11 mouse cellular contexts compared by ENCODE assay signal in genomic region chr7:102170300-102170699, GRCm38 (mm10). TPM values are rescaled to one million over a fixed set of nuclear protein-coding genes. Genes with fewer than 3 reads are reported as not detected.
DNase-seq lines count a peak whose midpoint lies in the region; ATAC-seq and TF ChIP-seq lines count a peak whose summit lies in the region.
"Had no signal": no experiment of that assay in that cellular context is flagged by ENCODE, and none has a peak within 500 bp of the region (broad histone marks: within the 10 kb centered on the region; RNA-seq: fewer than 3 reads in every experiment).

No protein-coding gene starts in this region.

- no peak overlapping the region for H3K27ac ChIP-seq in bone marrow, adult 2 months (ENCODE audit: control insufficient read depth, insufficient read depth, low read depth, low read length, poor library complexity)
- H3K27ac ChIP-seq: embryonic facial prominence, embryonic 15.5 days had no signal

- TF ChIP-seq CTCF in lung, adult 2 months (IDR thresholded peaks at IDR 0.05; ENCODE audit: insufficient read depth, low read length): peak; percentile 19; the same call in 1 of the 2 replicates
- 0 out of 2 replicates have a peak, but pooled peaks have one; percentile 11 for TF ChIP-seq CTCF in bone marrow, adult 2 months (IDR thresholded peaks at IDR 0.05; ENCODE audit: control insufficient read depth, insufficient read depth, low read length)

- peak; percentile 10 for DNase-seq in embryo, embryonic 10 days (ENCODE audit: low spot score)
- no peak for DNase-seq in embryo, embryonic 9.5 days (ENCODE audit: extremely low spot score)
- DNase-seq in lung, adult 2 months: no peak
- no peak for DNase-seq in lung, adult 18-20 months
- peak; percentile 35 for DNase-seq in naive thymus-derived CD4-positive, alpha-beta T cell, adult 2 months (ENCODE audit: low read depth)
- DNase-seq in layer of hippocampus, adult 11-12 months (ENCODE audit: low spot score): no peak
- DNase-seq: gastrocnemius, postnatal 14 days; layer of hippocampus, postnatal 36 days had no signal

- ATAC-seq in erythroid progenitor cell, adult 5-6 weeks (replicated peaks; ENCODE audit: low FRiP score, poor library complexity, severe bottlenecking): no peak

- H3K4me3 ChIP-seq in lung, adult 2 months (replicated peaks; ENCODE audit: extremely low read depth, low read depth, low read length): no peak overlapping the region
- H3K4me3 ChIP-seq in bone marrow, adult 2 months (replicated peaks; ENCODE audit: control insufficient read depth, low read depth, low read length): no peak overlapping the region
- H3K4me3 ChIP-seq: embryonic facial prominence, embryonic 15.5 days had no signal

- H3K4me1 ChIP-seq in lung, adult 2 months (ENCODE audit: control insufficient read depth, insufficient read depth, low read length): no peaks in the 10 kb centered on the region
- H3K4me1 ChIP-seq in bone marrow, adult 2 months (ENCODE audit: control insufficient read depth, insufficient read depth, low read length): no peaks in the 10 kb centered on the region
- H3K4me1 ChIP-seq: embryonic facial prominence, embryonic 15.5 days had no signal

- no peak for TF ChIP-seq POLR2A in lung, adult 2 months (IDR thresholded peaks at IDR 0.05; ENCODE audit: borderline replicate concordance, extremely low read depth, low read depth, low read length)
- TF ChIP-seq POLR2A in bone marrow, adult 2 months (IDR thresholded peaks at IDR 0.05; ENCODE audit: borderline replicate concordance, control insufficient read depth, low read depth, low read length): no peak

RNA-seq across cellular contexts. Expression of gene Nup98, which starts 39.7 kb away (rescaled TPM):
- 14.2 and 17.8 TPM in 2 replicates for polyA plus RNA-seq in lung, adult 2 months (2012; rRNA removed)
- polyA plus RNA-seq in bone marrow, adult 2 months (2011; ENCODE audit: insufficient read depth, insufficient read length, low replicate concordance, missing spikeins): 10.4 and 18.9 TPM in 2 replicates
- 63.8 and 64.6 TPM in 2 replicates for total RNA-seq in erythroid progenitor cell, adult 5-6 weeks (2015; ENCODE audit: low replicate concordance)
- total RNA-seq in erythroid progenitor cell, adult 5-6 weeks (2017; ENCODE audit: low replicate concordance): 53.6 and 64.2 TPM in 2 replicates

RNA-seq across cellular contexts. Expression of gene Pgap2, which starts 39.7 kb away (rescaled TPM):
- polyA plus RNA-seq in lung, adult 2 months (2012; rRNA removed): 147 and 180 TPM in 2 replicates
- polyA plus RNA-seq in bone marrow, adult 2 months (2011; ENCODE audit: insufficient read depth, insufficient read length, low replicate concordance, missing spikeins): 6.9 and 24.4 TPM in 2 replicates
- 15.1 and 31.4 TPM in 2 replicates for total RNA-seq in erythroid progenitor cell, adult 5-6 weeks (2015; ENCODE audit: low replicate concordance)
- total RNA-seq in erythroid progenitor cell, adult 5-6 weeks (2017; ENCODE audit: low replicate concordance): 6.5 and 16.3 TPM in 2 replicates

RNA-seq across cellular contexts. Expression of gene Chrna10, which starts 53.7 kb away (rescaled TPM):
- polyA plus RNA-seq in lung, adult 2 months (2012; rRNA removed): 1.6 and 1.9 TPM in 2 replicates
- polyA plus RNA-seq in bone marrow, adult 2 months (2011; ENCODE audit: insufficient read depth, insufficient read length, low replicate concordance, missing spikeins): not detected in 2 replicates
- total RNA-seq in erythroid progenitor cell, adult 5-6 weeks (2015; ENCODE audit: low replicate concordance): not detected in 2 replicates
- total RNA-seq in erythroid progenitor cell, adult 5-6 weeks (2017; ENCODE audit: low replicate concordance): not detected in 2 replicates
- total RNA-seq: layer of hippocampus, postnatal 36 days had no signal

Comparison
In these comparisons a context has a peak if more than half of its experiments do, and no peak if none do; other contexts are left out.
1. DNase-seq: peak in embryo, embryonic 10 days (single experiment) and naive thymus-derived CD4-positive, alpha-beta T cell, adult 2 months (single experiment); none in embryo, embryonic 9.5 days (single experiment), lung, adult 2 months (single experiment), lung, adult 18-20 months (0 of 2) and layer of hippocampus, adult 11-12 months (single experiment).